Mouse (Mus musculus): Measurements from ENCODE around the gene Gm9964.

The Gm9964 gene

DNA sequence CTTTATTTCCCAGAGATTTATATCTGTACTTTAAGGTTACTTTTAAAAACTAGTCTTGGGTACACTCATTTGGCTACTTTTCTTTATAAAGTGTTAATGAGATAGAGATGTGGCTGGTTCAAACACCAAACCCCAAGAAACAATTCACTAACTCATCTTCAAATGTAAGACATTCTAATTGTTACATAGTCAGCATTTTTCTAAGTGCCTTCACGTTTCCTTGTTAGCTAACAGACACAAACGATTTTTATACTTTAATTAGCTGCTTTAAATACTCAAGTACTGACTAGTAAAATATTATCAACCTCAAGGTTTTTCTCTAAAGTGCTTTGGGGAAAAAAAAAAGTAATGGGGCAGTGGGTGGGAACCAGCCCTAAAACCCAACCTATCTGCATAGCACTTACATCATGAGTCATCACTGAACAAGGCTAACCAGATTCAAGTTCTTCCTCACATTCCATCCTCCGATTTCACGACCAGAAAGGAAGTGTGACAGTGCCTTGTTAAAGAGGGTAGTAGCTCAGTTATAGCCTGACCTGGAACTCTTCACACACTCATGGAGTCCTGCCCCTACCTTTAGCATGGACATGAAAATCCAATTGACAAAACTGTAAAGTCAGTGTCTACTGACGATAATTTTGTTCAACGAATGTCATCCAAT, 43.7 kb downstream of the Gm9964 start:
- no peak for DNase-seq

All from kidney, postnatal 25 days (tissue).